Mouse (Mus musculus) spleen, adult 12 weeks (tissue): ENCODE data around the gene St8sia1.
A peak's percentile ranks its signal among the peaks of the same experiment; 100 is the strongest.

Experiments
- DNase-seq: peaks from one replicate; pipeline ENCODE4 v3.0.0; 2022; ENCODE audit warnings: low spot score

St8sia1 gene

DNA sequence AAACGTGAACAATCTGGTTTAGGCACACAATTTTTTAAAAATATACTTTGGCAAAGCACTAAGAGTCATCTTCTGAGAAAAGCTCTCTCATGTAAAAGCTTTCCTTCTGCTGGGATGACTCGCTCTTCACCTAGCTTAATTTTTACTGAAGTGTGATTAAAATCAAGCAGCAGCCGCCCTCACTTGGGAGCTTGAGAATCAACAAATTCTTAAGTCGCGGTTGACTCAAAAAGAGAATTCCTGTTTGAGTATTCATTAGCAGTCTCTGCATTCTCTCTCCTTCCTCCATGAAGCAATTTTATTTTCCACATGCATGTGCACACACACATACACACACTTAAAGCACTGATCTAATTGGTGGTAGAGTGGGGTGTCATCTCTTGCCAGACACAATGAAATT lies 138.8 kb downstream of the St8sia1 start:
- DNase-seq: no peak

DNA sequence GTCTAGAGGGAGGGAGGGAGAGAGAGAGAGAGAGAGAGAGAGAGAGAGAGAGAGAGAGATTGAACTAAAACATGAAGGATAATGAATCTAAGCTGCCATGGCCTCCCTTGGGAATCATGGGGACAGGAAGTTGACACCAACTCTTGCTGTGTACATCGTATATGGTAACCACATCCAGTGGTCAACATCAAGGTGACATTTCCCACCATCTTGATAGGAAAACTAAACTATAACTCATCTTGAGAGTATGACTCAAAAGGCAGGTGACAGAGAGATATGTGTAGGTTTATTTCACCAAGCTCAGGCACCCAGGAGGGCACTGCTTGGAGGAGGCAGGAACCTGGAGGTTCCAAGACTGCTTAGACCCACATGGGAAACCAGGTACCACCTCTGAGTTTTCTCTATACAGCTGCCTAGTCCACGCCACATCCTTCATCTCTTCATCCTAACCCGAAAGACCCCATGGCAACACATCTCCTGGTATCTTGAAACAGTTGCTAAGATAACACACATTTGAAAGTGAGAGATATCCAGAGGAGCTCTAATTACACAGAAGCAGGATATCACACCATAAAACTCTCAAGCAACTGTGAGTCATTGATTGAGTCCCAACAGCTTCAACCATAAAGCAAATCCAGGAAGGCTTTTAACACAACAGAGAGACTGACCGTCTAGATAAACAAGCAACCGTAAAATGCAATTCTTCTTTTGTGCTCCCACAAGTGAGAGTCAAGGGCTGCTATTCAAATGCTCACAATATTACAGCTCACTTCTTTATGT lies 141.1 kb downstream of the St8sia1 start:
- no peak for DNase-seq

DNA sequence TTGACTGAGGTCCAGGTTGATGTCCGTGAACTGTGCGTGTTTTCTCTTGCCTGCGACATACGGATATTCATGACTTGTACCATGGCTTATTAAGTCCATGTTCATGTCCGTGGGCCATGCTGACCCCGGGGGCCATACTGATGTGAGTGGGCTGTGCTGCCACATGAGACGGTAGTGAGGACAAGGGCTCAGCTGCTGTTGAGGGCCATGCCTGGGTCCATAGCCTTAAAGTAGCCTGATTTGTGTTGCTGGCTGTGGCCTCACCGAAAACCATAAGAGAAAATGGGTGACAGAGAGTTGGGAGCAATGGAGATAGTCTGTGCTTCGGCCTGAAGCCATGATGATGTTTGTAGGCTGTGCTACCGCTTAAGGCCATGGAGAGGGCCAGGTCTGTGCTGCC lies 145.9 kb downstream of the St8sia1 start:
- no peak for DNase-seq

DNA sequence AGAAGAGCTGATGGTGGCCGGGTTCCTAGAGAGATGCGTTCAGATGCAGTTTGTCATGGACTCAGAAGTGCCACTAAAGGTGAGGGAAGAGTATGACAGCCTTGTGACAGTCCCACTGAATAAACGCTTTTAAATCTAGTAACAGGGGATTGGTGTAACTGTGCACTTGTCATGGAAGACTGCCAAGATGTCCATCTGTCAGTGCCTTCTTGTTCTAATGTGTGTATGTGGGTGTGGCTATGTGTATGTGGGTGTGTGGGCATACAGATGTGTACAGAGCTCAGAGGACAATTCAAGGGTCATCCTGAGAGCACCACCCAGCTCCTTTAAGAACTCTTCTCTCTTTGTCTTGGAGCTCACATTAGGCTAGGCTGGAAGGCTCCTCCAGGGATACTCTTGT lies 148.7 kb downstream of the St8sia1 start:
- no peak for DNase-seq

DNA sequence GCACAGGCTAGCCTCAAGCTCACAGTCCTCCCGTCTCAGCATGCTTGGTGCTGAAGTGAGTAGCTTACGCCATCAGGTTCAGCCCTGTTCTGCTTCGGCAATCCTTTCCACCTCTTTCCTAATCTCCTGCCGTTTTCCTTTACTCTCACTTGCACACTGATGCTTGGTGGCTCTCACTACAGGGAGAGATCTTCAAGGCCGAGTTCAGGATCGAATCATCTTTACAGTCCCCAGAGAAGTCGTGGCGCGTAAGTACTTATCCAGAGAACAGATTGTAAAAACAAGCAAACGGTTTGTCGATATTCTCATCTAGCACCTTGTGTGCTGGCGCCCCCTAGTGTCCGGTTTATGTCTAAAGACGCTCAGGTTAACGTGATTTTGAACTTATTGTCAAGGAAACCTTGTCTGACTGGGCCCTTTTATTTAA lies 149.7 kb downstream of the St8sia1 start:
- DNase-seq: peak; percentile 53

DNA sequence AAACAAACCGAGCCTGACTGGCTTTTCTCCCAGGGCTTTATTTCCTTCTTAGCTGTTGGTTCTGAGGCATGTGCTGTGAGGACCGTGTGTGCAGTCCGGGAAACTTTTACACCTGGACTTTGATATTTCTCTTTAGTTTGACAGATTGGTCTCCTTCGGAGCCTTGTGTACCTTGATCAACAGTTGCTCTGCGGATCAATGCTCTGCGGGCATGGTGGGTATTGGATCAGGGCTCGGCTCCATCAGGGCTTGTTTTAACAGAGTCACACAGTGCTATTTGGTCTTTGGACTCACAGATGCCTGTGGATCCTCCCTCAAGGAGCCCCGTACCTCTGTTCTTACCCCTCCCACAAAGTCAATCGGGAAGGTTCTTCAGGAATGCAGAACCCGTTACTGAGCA lies 150.2 kb downstream of the St8sia1 start:
- no peak for DNase-seq

DNA sequence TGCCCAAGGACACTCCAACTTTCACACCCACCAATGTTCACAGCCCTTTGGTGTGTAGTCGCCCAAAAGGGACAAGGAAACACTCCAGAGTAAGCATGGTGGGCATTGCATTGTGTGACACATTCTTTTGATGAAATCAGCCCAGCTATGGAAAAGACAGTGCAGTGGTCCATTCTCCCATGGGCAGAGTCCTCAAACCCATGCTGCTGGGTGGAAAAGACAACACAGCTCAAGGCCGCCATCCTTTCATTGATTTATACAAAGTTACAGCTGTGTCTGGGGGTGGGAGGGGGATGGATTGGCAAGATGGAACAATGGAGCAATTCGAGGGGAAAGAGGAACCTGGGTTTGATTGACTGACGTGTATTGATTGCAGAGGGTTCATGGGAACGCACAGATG lies 151.3 kb downstream of the St8sia1 start:
- no peak for DNase-seq

DNA sequence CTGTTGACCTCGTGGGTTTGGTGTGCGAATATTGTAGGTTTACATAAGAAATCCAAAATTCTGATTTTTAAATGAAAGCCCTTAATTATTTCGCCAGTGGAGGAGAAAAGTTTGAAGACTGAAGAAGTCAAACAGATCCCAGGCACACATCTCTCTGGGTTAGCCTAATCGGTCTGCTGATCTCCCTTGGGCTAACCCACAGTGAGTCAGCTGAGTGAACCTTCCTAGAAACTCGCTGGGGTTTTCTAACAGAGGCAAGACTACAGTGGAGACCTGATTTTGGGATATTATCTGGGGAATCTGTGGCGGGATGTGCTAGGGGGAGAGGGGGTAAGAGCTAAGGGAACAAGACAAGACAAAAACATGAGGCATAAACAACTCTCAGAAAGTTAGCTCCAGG lies 154.0 kb downstream of the St8sia1 start:
- no peak for DNase-seq

DNA sequence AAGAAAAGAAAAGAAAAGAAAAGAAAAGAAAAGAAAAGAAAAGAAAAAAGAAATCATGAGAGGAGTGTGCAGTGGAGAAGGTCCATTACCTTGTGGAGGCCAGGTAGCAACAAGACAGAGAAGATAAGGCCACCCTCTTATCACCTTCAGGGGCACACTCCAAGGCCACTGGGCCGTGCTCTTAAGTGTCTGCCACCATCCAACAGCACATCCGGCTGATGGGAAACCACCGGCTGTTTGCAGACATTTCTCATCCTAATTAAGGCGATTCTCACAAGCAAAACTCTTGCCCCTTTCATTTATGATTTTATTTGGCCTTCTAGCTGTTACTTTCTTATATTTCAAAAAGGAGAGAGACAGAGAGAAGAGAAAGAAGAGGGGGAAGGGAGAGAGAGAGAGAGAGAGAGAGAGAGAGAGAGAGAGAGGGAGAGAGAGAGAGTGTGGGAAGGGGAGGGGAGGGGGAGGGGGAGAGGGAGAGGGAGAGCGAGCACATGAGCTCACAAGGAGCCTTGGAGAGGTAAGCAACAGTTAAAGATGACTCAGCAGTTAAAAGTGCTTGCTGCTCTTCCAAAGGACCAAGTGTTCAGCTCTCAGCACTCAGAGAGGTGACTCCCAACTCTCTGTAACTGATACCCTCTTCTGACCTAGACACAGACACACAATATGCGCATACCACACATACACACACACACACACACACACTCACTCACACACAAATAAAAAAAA lies 154.7 kb downstream of the St8sia1 start:
- DNase-seq: no peak

DNA sequence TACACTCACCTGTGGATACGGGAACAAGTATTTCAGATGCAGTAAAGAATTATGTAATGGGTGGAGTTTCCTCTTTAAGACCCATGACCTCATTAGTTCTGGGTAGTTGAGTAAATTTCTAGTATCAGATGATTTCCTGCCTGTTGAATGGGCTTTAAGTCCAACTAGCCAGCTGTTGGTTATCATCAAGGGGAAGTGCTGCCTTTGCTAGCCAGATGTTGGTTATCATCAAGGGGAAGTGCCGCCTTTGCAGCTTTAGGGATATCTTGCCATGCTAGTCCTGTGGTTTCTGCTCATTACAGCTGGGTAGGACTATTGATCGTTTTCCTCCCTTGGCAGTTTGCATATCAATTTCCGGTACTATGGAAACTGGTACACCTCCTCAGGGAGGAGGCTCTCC lies 157.9 kb downstream of the St8sia1 start:
- no peak for DNase-seq

DNA sequence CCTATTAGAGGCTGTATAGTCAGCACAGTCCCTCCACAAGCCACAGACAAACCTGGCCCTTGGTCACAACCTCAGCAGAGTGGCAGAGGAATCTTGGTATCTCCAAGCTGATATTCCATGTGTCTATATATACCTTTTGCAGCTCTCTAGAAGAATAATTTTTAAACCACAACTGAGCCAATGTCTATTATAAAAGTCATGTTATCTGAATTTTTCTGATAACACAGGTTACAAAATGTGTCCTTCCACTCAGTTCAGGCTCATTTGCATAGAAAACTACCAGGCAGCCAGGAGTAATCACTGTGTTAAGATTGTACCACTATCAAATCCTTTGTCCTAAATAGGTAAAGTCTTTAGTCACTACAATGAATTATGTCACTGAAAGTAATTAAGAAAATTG lies 159.8 kb downstream of the St8sia1 start, which contains the start of gene Sult6b2:
Gene Sult6b2 (minus strand): TSS at position 101 of the 400 bp plus-strand sequence.
- DNase-seq: no peak

DNA sequence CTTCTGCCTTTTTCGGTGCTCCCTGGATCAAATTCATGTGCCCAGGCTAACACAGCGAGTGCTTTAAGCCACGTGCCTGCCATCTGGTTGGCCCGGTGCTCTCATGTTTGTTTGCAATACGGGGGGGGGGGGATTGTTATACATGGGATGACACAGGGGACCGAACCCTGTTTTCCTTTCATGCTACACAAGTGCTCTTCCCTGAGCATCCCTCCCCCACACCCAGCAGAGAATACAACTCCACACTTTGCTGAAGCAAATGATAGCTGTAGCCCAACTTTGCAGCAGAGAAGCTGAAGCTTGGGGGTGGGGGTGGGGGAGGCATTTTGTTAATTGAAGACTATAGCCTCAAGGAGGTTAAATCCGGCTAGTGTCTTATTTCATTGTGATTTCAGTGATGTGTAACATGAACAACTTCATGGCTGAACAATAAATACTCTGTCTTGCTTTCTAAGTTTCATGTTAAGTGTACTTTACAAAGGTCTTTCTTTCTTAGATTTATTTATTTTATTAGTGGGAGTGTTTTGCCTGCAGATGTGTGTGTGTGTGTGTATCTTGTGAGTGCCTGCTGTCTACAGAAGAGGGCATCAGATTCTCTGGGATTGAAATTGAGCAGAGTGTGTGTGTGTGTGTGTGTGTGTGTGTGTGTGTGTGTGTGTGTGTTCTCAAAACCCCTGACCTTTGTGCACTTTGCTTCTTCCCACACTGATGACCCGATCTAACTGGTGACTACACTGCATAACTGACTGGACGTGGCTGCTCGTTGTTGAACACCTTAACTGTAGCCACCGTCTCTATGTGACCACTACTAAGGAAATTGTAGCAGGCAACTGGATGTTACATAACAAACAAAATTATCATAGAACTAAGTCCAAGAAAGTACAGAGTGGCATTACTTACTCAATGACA lies 161.4 kb downstream of the St8sia1 start:
- no peak for DNase-seq

DNA sequence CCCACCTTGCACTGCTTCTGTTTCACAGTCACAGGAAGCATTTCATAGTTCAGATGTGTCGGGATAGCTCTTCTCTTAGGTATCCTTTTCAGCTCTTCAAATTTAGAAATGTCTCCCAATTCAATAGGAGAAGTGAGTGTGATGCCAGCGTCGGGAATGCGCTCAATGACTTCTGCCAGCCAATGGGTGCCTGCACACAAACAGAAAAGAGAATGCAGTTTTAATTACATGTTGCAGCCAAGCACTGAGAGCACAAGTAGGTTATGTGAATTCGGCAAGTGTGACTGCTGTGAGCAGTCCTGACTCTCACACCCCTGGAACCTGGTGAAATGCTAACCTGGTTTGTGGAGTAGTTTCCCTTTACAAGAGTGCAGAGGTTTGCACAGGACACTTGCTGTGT lies 162.6 kb downstream of the St8sia1 start:
- DNase-seq: no peak

DNA sequence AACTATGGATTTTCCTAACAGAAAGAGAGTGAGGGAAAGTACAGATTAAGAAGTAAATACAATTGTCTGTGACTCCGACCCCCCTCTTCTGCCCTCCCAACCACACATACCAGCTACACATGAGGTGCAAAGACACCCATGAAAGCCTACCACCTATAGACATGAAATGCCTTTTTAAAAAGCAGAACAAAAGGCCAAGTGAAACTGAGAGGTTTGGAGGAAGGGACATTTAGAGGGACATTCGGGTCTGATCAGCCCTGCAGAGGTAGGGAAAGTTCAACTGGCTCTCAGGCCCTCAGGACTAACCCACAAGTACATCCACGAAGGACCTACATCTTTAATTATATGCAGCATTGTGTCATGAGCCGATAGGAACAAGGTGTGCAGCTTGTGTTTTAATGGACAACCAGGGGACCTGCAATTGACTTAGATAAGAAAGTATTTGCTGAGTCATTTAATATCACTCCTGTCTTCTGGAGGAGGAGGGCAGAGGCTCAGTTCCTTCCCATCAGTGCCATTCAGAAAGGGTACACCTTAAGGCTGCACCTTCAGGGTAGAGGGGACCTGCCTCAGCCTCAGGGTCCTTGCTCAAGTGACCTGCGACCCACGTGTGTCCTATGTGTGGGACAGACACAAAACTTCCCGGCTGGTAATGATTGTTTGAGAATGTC lies 164.4 kb downstream of the St8sia1 start:
- DNase-seq: no peak

DNA sequence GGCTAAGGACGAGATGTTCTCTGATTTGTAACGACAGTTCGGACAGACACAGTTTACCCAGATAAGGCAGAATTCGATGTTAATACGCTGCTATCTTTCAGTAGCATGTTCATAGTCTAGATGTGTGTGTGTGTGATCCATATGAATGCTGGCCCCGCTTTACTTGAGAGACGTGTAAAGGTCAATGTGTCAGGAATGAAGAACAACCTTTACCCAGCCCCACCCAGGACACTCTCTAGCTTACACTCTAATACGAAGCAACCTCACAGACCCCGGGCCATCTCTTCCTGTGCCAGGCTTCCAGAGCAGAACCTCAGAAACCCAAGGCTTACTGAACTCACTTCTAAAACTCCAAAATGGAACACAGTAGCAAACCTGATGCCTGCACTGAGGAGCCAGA lies 165.4 kb downstream of the St8sia1 start:
- no peak for DNase-seq

DNA sequence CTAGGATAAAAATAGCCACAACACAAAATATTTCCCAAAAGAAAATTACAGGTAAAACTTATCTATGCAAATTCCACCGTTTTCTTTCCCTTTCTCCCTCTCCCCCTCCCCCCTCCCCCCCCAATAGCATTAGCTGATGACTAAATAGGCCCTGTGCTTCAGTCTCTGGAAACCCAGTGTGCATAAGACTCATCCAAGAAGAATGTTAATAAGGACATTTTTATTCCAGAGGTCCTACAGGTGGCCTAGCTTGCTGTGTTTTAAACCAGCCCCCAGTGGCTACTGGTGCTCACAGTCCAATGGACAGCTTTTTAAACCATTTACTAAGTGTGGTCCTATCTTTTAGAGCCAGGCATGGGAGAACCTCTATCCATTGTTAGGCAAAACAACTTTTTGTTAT lies 166.3 kb downstream of the St8sia1 start:
- no peak for DNase-seq

DNA sequence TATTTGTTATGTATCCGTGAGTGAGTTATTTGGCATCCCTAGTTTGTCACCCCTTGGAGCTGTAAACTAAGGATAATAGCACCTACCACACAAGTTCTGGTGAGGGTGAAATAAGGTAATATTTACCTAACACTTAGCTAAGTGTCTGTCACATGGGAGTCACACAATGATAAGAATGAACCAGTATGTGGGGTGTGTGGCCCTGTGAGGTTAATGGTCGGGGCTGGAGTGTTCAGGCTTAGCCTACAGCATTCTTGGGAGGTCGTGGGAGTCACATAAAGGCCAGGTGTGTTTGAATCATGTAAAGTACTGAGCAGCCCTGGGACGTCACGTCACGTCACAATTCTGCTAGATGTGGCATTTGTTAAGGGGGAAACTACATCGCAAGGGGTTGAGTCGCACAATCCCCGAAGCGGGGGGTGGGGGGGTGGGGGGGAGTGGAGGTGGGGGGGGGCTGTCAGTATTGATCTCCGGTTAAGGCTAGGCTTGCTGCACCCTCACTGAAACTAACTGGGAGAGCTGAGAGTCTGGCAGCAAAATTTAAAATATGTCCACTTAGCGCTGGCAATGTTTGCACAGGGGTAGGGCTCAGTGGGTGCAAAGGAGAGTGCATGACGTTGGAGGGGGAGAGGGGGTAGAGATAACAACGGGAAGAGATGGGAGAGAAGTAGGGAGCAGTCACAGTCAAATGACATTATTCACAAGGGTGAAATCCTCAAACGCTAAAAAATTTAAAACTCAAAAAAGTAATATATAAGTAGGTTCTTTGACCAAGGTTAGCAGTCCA lies 168.4 kb downstream of the St8sia1 start:
- no peak for DNase-seq

DNA sequence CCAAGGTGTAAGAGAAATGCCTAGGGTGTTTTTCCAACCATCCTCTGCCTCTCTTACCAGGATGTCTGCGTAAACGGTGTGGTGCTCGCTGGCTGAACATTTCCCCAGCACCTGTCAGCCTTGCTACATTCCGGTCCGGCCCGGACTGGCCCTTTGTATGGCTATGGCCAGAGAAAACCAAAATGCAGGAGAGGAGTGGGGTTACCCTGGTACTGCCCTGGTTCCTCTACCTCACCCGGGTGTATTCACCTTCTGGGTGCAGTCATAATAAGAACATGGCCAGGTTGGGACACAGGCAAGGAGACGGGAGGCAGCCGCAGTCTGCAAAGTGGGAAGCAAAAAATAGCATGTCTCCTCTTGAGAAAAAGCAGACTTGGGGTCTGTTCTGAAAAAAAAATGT lies 169.2 kb downstream of the St8sia1 start:
- DNase-seq: no peak

DNA sequence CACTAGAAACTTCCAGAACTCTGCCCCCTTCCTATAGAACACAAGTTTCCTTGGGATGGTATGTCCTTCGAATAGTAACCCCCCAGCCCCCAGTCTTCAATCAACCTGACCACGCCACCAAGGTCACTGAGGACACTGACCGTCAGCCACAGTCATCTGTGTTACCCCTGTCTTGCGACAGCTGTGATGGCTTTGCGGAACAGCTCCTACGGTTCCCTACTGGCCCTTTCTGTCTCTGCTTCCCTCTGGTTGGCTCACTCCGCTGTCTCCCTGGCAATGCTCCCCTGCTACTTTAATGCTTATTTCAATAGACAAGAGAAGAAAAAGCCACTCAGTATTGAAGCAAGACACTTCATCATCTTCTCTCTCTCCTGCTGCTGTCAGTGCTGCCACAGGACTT lies 170.8 kb downstream of the St8sia1 start:
- no peak for DNase-seq

DNA sequence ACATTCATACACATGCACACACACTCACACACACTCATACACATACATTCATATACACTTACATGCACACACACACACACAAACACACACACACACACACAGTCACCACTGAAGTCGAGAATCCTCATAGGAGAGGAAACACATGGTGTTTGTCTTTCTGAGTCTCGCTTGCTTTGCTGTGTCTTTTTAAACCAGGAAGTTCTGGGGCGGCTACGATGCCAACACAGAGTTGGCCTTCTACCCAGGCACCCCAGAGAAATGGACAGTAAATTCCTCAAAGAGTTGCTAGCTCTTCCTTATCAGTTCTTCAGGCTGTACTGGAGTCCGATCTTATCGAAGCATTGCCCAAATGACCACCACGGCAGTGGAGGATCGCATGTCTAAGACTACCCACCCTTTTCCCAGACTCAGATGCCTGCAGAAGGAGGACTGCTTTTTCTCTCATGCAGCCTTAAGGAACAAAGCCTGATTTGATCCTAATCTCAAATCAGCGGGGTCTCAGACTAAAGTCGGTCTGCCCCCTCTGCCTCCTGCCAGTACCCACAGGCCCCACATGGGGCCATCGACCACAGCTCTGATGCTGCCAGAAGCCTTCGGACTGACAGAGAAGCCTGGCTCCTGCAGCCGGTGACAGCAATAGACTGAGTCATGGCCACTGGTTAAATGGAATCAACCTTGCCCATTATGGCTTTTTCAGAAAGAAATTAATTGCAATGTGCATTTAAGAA lies 171.8 kb downstream of the St8sia1 start:
- DNase-seq: no peak

DNA sequence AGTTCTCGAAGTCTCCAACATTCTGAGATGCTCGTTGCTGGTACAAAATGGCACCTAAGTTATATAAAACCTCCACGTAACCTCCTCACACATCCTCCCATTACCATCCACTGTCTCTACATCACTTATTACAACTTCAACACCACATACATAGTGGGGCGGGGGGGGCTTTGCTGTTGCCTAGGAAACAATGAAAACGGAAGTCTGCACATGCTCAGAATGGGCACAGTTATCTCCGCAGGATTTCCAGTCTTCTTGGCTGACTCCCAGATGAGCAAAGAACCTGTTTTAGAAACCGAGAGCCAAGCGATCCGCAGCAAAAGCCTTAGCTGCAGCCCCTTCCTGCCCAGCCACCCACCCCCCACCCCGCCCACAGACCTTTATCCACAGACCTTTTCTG lies 174.5 kb downstream of the St8sia1 start:
- no peak for DNase-seq
